Mouse (Mus musculus) embryonic fibroblast, embryonic 13.5 days (primary cell): Measurements from ENCODE around the gene Fzd10.

Source experiments
- CTCF ChIP-seq: IDR thresholded peaks from 2 replicates; pipeline ENCODE4 v1.5.1; 2011; ENCODE audit warnings: mild to moderate bottlenecking, control low read depth, low read length, moderate library complexity, borderline replicate concordance; ENCODE audit not compliant: insufficient read depth
- POLR2A ChIP-seq: IDR thresholded peaks from 2 replicates; pipeline ENCODE4 v1.6.1; 2011; ENCODE audit warnings: low read depth, mild to moderate bottlenecking, control low read depth, low read length, moderate library complexity

- no peak for TF ChIP-seq POLR2A
- TF ChIP-seq CTCF, result no peak
These were observed at the start of gene Fzd10 for GRCm38 (mm10) chr5:128600072-128601021.
